9 mouse cellular contexts compared by ENCODE assay signal in genomic region chr6:5177967-5178891, GRCm38 (mm10). TPM values are rescaled to one million over a fixed set of nuclear protein-coding genes. Genes with fewer than 3 reads are reported as not detected.
DNase-seq lines count a peak whose midpoint lies in the region; ATAC-seq and TF ChIP-seq lines count a peak whose summit lies in the region.
"Had no signal": no experiment of that assay in that cellular context is flagged by ENCODE, and none has a peak within 500 bp of the region (broad histone marks: within the 10 kb centered on the region; RNA-seq: fewer than 3 reads in every experiment).

No protein-coding gene starts in this region.

- 62% methylated on average over 19 of the region's 19 CpGs for WGBS in heart, embryonic 14.5 days
- WGBS in embryonic facial prominence, embryonic 14.5 days, result 31% methylated on average over 19 of the region's 19 CpGs
- WGBS in limb, embryonic 14.5 days, result 32% methylated on average over 19 of the region's 19 CpGs

- H3K27ac ChIP-seq in heart, embryonic 14.5 days (replicated peaks in 1 of 2; ENCODE audit: control insufficient read depth in 1 of 2, insufficient read depth in 1 of 2, low read depth in 2 of 2, low read length in 2 of 2), result no peak overlapping the region
- no peak overlapping the region; the same call in 1 of the 2 replicates for H3K27ac ChIP-seq in embryonic facial prominence, embryonic 14.5 days (replicated peaks; ENCODE audit: low read depth, low read length)
- H3K27ac ChIP-seq in limb, embryonic 14.5 days (replicated peaks; ENCODE audit: low read depth, low read length), result no peak overlapping the region

- H3K9ac ChIP-seq in heart, embryonic 14.5 days (ENCODE audit: low read length), result no peak overlapping the region
- H3K9ac ChIP-seq in embryonic facial prominence, embryonic 14.5 days (ENCODE audit: low read depth, low read length), result peak overlapping the region; percentile 37; the same call in 1 of the 2 replicates
- 0 out of 2 replicates have a peak overlapping the region, but pooled peaks have one; percentile 6 for H3K9ac ChIP-seq in limb, embryonic 14.5 days (ENCODE audit: low read depth, low read length, severe bottlenecking)

- intact Hi-C loops in heart, postnatal 36 days (cut with DNase I), result no loop called here

- ATAC-seq in heart, embryonic 14.5 days (ENCODE audit: insufficient number of reproducible peaks, insufficient read depth, low FRiP score, low read depth), result no peak
- peak; percentile 74 for ATAC-seq in embryonic facial prominence, embryonic 14.5 days (ENCODE audit: low read depth)
- peak; percentile 62; the same call in 1 of the 2 replicates for ATAC-seq in limb, embryonic 14.5 days (ENCODE audit: low FRiP score, low read depth)

- H3K9me3 ChIP-seq in heart, embryonic 14.5 days (ENCODE audit: control insufficient read depth, low read length), result no peaks in the 10 kb centered on the region
- no peaks in the 10 kb centered on the region for H3K9me3 ChIP-seq in embryonic facial prominence, embryonic 14.5 days (ENCODE audit: control insufficient read depth, low read length)
- no peaks in the 10 kb centered on the region for H3K9me3 ChIP-seq in limb, embryonic 14.5 days (ENCODE audit: control insufficient read depth, low read length)

- H3K36me3 ChIP-seq in heart, embryonic 14.5 days (ENCODE audit: control insufficient read depth, insufficient read depth, low read length), result no peaks in the 10 kb centered on the region
- H3K36me3 ChIP-seq in embryonic facial prominence, embryonic 14.5 days (ENCODE audit: control insufficient read depth, insufficient read depth, low read length), result no peaks in the 10 kb centered on the region
- H3K36me3 ChIP-seq in limb, embryonic 14.5 days (ENCODE audit: control insufficient read depth, insufficient read depth, low read length), result no peaks in the 10 kb centered on the region

- H3K4me1 ChIP-seq in heart, embryonic 14.5 days (ENCODE audit: control insufficient read depth in 2 of 2, insufficient read depth in 2 of 2, low read length in 2 of 2), result no peaks in the 10 kb centered on the region
- H3K4me1 ChIP-seq in embryonic facial prominence, embryonic 14.5 days (ENCODE audit: control insufficient read depth, insufficient read depth, low read length), result peaks cover 5% of the 10 kb centered on the region; the same call in 1 of the 2 replicates
- H3K4me1 ChIP-seq in limb, embryonic 14.5 days (ENCODE audit: control insufficient read depth, insufficient read depth, low read length), result peaks cover 15% of the 10 kb centered on the region; the same call in 1 of the 2 replicates

- DNase-seq in heart, postnatal 36 days, result no peak
- DNase-seq in 3T3-L1 (ENCODE audit: low read depth, low spot score), result peak; percentile 43
- DNase-seq in embryonic facial prominence, embryonic 14.5 days (ENCODE audit: low spot score), result peak; percentile 62
- DNase-seq in limb, embryonic 14.5 days (ENCODE audit: low spot score), result peak; percentile 45
- DNase-seq in cerebellum, adult 11 months, result no peak
- DNase-seq in adrenal gland, adult 18-20 months (ENCODE audit: low spot score in 2 of 2), result no peak
- no peak for DNase-seq in kidney, postnatal 10 days

- H3K4me3 ChIP-seq in heart, embryonic 14.5 days (ENCODE audit: control insufficient read depth in 1 of 2, insufficient read depth in 1 of 2, low read depth in 1 of 2, low read length in 2 of 2), result no peak overlapping the region
- peak overlapping the region; percentile 22 for H3K4me3 ChIP-seq in embryonic facial prominence, embryonic 14.5 days (ENCODE audit: low read depth, low read length)
- H3K4me3 ChIP-seq in limb, embryonic 14.5 days (replicated peaks; ENCODE audit: low read length), result peak overlapping the region; percentile 23

- H3K4me2 ChIP-seq in heart, embryonic 14.5 days (ENCODE audit: low read length), result peak overlapping the region; percentile 47
- peak overlapping the region; percentile 56 for H3K4me2 ChIP-seq in embryonic facial prominence, embryonic 14.5 days (ENCODE audit: low read depth, low read length)
- H3K4me2 ChIP-seq in limb, embryonic 14.5 days (replicated peaks; ENCODE audit: low read depth, low read length, severe bottlenecking), result peak overlapping the region; percentile 46

- no peaks in the 10 kb centered on the region for H3K27me3 ChIP-seq in heart, embryonic 14.5 days (ENCODE audit: control insufficient read depth, insufficient read depth, low read length)
- H3K27me3 ChIP-seq in embryonic facial prominence, embryonic 14.5 days (replicated peaks; ENCODE audit: control insufficient read depth, insufficient read depth, low read length), result no peaks in the 10 kb centered on the region
- H3K27me3 ChIP-seq in limb, embryonic 14.5 days (ENCODE audit: control insufficient read depth, insufficient read depth, low read length), result no peaks in the 10 kb centered on the region

- TF ChIP-seq POLR2A in limb, embryonic 14.5 days (IDR thresholded peaks at IDR 0.05; ENCODE audit: borderline replicate concordance, extremely low read depth, insufficient read depth, insufficient read length), result no peak

RNA-seq across cellular contexts. Expression of gene Pon1, which starts 15.5 kb away (rescaled TPM):
- not detected in 2 replicates for polyA plus RNA-seq in heart, embryonic 14.5 days (2014; fragmentation: Nextera tagmentation; extraction: Ambion mirVana)
- under 1 TPM in 1 of 2 experiments, not detected in 1; 0.53 TPM for total RNA-seq in heart, postnatal 36 days (2021)
- polyA plus RNA-seq in embryonic facial prominence, embryonic 14.5 days (2014; fragmentation: Nextera tagmentation; extraction: Ambion mirVana), result 2.5 and 3.9 TPM in 2 replicates
- polyA plus RNA-seq in limb, embryonic 14.5 days (2012; rRNA removed), result not detected in 2 replicates
- not detected in 2 replicates for polyA plus RNA-seq in limb, embryonic 14.5 days (2014; fragmentation: Nextera tagmentation; extraction: Ambion mirVana)
- total RNA-seq in adrenal gland, adult 18-20 months (2021), result 1 to 10 TPM; 4.5 to 8.8 TPM
- total RNA-seq: layer of hippocampus, postnatal 10 days had no signal

Comparison
In these comparisons a context has a peak if more than half of its experiments do, and no peak if none do; other contexts are left out.
1. H3K4me3 ChIP-seq: peak in embryonic facial prominence, embryonic 14.5 days (single experiment) and limb, embryonic 14.5 days (single experiment); none in heart, embryonic 14.5 days (0 of 2).
2. DNase-seq: peak in 3T3-L1 (single experiment), embryonic facial prominence, embryonic 14.5 days (single experiment) and limb, embryonic 14.5 days (single experiment); none in heart, postnatal 36 days (0 of 2), cerebellum, adult 11 months (single experiment), adrenal gland, adult 18-20 months (0 of 2) and kidney, postnatal 10 days (single experiment).
3. Peak in every context shown above with its lines, with median percentiles within 50 percentile points of each other: H3K4me2 ChIP-seq.